Mouse (Mus musculus) small intestine, adult 2 months (tissue): ENCODE measurements around the gene Npas3.

Experiments
- CTCF ChIP-seq: fragments of 200-500 bp; IDR thresholded peaks from 2 replicates; pipeline ENCODE4 v1.5.1; 2012; ENCODE audit warnings: low read depth, mild to moderate bottlenecking, control low read depth, inconsistent platforms, low read length, moderate library complexity, mixed read lengths; ENCODE audit not compliant: insufficient replicate concordance, insufficient read length; ENCODE audit errors: extremely low read depth
- POLR2A ChIP-seq: fragments of 200-500 bp; IDR thresholded peaks from 2 replicates; pipeline ENCODE4 v1.6.1; 2012; ENCODE audit warnings: low read depth, mild to moderate bottlenecking, control low read depth, inconsistent platforms, low read length, moderate library complexity

DNA sequence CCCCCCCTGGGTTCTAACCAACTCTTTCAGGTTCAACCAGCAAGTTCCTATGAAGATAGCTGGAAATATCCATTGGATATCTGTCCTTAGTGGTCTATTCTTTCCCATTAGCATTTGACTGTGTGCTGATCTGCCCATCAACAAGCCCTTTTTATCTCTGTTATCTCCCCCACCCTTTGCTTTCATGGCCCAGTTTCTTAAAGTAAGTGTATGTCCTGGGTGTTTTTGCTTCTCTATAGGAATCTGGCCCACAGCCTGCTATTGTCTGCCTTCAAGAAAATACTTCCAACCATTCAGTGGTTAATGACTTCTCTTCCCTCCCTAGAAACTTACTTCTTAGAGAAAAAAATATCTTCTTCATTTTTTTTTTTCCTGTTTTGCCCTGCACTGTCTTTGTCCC, 219.1 kb downstream of the Npas3 start:
- TF ChIP-seq CTCF: no peak
- TF ChIP-seq POLR2A: no peak
